Mouse (Mus musculus): ENCODE data around the gene Plin4. TPM values are rescaled to one million over a fixed set of nuclear protein-coding genes. Genes with fewer than 3 reads are reported as not detected.
"Not testable (repeated sequence)": the region's sequence is repeated elsewhere in the genome, so short reads cannot be mapped to it uniquely, and the experiment has no call there.

Gene Plin4
- polyA plus RNA-seq, 1 experiment from 2014 or later, result 0.10 TPM

- peaks cover 17% of the 10 kb centered on the region for H3K4me1 ChIP-seq
- no peak for ATAC-seq (ENCODE audit: insufficient number of reproducible peaks, insufficient read depth, low FRiP score, low TSS enrichment)
- 93% methylated on average over 5 of the region's 5 CpGs for WGBS
- H3K9me3 ChIP-seq, result no peaks in the 10 kb centered on the region
- H3K4me3 ChIP-seq, result no peak overlapping the region
- no peak overlapping the region for H3K27ac ChIP-seq
- H3K36me3 ChIP-seq, result peaks cover 50% of the 10 kb centered on the region
- no peak overlapping the region for H3K9ac ChIP-seq
- no peak overlapping the region for H3K4me2 ChIP-seq (replicated peaks)
- no peaks in the 10 kb centered on the region for H3K27me3 ChIP-seq
Measured at GRCm38 (mm10) chr17:56072243-56072642, 37.4 kb downstream of the Plin4 start.

DNA sequence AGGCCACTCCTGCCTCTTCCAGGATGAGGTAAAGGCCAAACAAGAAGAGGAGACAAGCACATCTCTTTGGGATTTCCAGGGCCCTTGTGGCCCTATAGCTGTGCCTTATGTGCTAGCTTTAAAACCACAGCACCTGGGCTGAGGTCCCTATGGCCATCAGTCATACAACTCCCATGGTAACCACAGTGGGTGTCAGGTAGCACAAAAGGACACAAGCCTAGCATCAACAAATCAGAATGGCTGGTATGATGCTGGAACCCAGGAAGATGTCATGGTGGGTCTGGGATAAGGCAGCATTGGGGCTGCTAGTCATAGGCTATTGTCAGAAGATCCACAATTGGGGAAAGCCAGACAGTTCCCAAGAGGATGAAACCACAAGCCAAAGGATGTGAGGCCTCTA, 38.5 kb downstream of the Plin4 start:
- H3K27me3 ChIP-seq, result no peaks in the 10 kb centered on the region
- H3K27ac ChIP-seq, result no peak overlapping the region
- peaks cover 17% of the 10 kb centered on the region for H3K4me1 ChIP-seq
- no peak overlapping the region for H3K9ac ChIP-seq
- no peak for ATAC-seq (ENCODE audit: insufficient number of reproducible peaks, insufficient read depth, low FRiP score, low TSS enrichment)
- no peak overlapping the region for H3K4me2 ChIP-seq (replicated peaks)
- no peaks in the 10 kb centered on the region for H3K9me3 ChIP-seq
- peaks cover 61% of the 10 kb centered on the region for H3K36me3 ChIP-seq
- no peak overlapping the region for H3K4me3 ChIP-seq

- Histone ChIP-seq H3K4me2 (replicated peaks) (no peak overlapping the region), H3K9me3 (no peaks in the 10 kb centered on the region), H3K27me3 (no peaks in the 10 kb centered on the region), H3K9ac (no peak overlapping the region), H3K4me1 (peaks cover 7% of the 10 kb centered on the region; the same call in 1 of the 2 replicates), H3K36me3 (peaks cover 81% of the 10 kb centered on the region), H3K4me3 (no peak overlapping the region), H3K27ac (no peak overlapping the region)
- ATAC-seq (ENCODE audit: insufficient number of reproducible peaks, insufficient read depth, low FRiP score, low TSS enrichment), result no peak
- WGBS, result 93% methylated on average over 14 of the region's 14 CpGs
Measured at GRCm38 (mm10) chr17:56069066-56069465, 40.5 kb downstream of the Plin4 start.

GRCm38 (mm10) chr17:56066451-56066850, 43.2 kb downstream of the Plin4 start:
- Histone ChIP-seq H3K4me2 (replicated peaks) (no peak overlapping the region), H3K27ac (no peak overlapping the region), H3K36me3 (peaks cover 99% of the 10 kb centered on the region), H3K9ac (no peak overlapping the region), H3K27me3 (no peaks in the 10 kb centered on the region), H3K9me3 (no peaks in the 10 kb centered on the region), H3K4me3 (no peak overlapping the region), H3K4me1 (no peaks in the 10 kb centered on the region)
- ATAC-seq (ENCODE audit: insufficient number of reproducible peaks, insufficient read depth, low FRiP score, low TSS enrichment), result no peak

DNA sequence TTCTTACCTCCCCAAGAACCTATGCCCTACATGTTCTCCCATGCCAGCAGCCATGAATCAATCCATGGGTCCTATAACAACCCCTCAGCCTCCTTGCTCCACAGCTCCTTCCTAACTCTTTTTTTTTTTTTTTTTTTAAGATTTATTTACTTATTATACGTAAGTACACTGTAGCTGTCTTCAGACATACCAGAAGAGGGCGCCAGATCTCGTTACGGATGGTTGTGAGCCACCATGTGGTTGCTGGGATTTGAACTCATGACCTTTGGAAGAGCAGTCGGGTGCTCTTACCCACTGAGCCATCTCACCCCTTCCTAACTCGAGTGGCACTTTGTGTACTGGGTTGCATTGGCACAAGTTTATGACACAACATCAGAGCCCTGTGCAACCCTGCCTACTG, 43.9 kb downstream of the Plin4 start:
- H3K9me3 ChIP-seq; H3K4me1 ChIP-seq; ATAC-seq (ENCODE audit: insufficient number of reproducible peaks, insufficient read depth, low FRiP score, low TSS enrichment); H3K4me2 ChIP-seq (replicated peaks); H3K27me3 ChIP-seq; H3K9ac ChIP-seq; H3K4me3 ChIP-seq; H3K27ac ChIP-seq: not testable (repeated sequence)
- WGBS, result 82% methylated on average over 6 of the region's 6 CpGs
- H3K36me3 ChIP-seq, result peaks cover 99% of the 10 kb centered on the region

- Histone ChIP-seq H3K36me3 (peaks cover 98% of the 10 kb centered on the region), H3K9me3 (no peaks in the 10 kb centered on the region), H3K4me1 (no peaks in the 10 kb centered on the region), H3K4me2 (replicated peaks) (no peak overlapping the region), H3K9ac (no peak overlapping the region), H3K27me3 (no peaks in the 10 kb centered on the region), H3K4me3 (no peak overlapping the region), H3K27ac (no peak overlapping the region)
- WGBS, result 93% methylated on average over 7 of the region's 7 CpGs
- no peak for ATAC-seq (ENCODE audit: insufficient number of reproducible peaks, insufficient read depth, low FRiP score, low TSS enrichment)
Measured at GRCm38 (mm10) chr17:56062081-56062480, 47.5 kb downstream of the Plin4 start.

DNA sequence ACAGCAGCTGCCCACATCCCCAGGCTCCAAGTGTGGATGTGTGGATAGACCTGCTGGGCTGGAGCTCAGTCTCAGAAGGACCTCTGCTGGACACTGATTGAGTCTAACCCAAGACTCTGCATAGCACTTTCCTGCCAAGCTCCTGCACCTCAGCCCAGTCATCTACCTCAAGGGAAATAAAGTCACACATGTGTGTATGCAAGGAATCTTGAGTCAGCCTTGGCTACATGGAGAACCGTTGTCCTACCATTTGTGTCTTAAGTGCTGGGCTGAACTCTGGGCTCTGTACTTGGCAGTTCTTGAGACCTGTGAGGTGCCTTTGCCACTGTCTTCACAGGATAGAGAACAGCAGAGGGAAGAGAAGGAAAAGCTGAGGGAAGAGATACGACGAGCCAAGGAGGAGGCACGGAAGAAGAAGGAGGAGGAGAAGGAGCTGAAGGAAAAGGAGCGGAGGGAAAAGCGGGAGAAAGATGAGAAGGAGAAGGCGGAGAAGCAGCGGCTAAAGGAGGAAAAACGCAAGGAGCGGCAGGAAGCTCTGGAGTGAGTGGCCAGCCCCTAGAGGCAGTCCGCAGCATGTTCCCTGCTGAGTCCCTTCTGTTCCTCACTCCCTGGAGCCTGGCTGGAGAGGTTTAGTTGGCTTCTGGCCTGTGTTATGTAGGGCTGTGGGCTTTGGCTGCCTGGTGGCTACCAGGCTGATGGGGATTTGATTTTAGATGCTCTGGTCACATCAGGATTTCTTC, 52.1 kb downstream of the Plin4 start:
- 75% methylated on average over 11 of the region's 11 CpGs for WGBS
- H3K9me3 ChIP-seq, result no peaks in the 10 kb centered on the region
- H3K4me1 ChIP-seq, result no peaks in the 10 kb centered on the region
- H3K27me3 ChIP-seq, result no peaks in the 10 kb centered on the region
- no peak for ATAC-seq (ENCODE audit: insufficient number of reproducible peaks, insufficient read depth, low FRiP score, low TSS enrichment)
- no peak overlapping the region for H3K4me3 ChIP-seq
- H3K36me3 ChIP-seq, result peaks cover 83% of the 10 kb centered on the region
- no peak overlapping the region for H3K4me2 ChIP-seq (replicated peaks)
- H3K27ac ChIP-seq, result no peak overlapping the region
- H3K9ac ChIP-seq, result no peak overlapping the region

- Histone ChIP-seq H3K9ac (peak overlapping the region; percentile 9; the same call in 1 of the 2 replicates), H3K9me3 (no peaks in the 10 kb centered on the region), H3K27me3 (no peaks in the 10 kb centered on the region), H3K4me2 (replicated peaks) (no peak overlapping the region), H3K27ac (no peak overlapping the region), H3K4me1 (no peaks in the 10 kb centered on the region), H3K36me3 (peaks cover 77% of the 10 kb centered on the region), H3K4me3 (no peak overlapping the region)
- 73% methylated on average over 4 of the region's 4 CpGs for WGBS
- ATAC-seq (ENCODE audit: insufficient number of reproducible peaks, insufficient read depth, low FRiP score, low TSS enrichment), result no peak
Measured at GRCm38 (mm10) chr17:56055945-56056678, 53.5 kb downstream of the Plin4 start.

DNA sequence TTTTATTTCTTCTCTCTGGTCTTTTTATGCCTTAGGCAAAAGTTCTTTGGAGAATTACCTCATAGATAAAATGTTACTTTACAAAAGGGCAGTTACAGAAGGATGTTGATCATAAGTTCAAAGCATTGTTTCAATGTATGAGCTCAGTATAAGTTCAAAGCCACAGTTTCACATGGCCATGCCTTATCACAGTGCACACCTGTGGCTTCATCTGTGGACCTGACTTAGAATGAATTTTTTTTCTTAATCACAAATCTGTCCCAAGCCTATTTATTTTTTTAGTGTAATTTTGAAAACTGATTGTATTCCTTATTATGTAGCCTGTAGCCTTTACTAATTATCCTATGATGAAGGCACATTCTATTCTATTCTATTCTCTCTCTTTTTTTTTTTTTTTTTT, 54.7 kb downstream of the Plin4 start:
- Histone ChIP-seq H3K4me1 (no peaks in the 10 kb centered on the region), H3K4me3 (no peak overlapping the region), H3K27me3 (no peaks in the 10 kb centered on the region), H3K27ac (no peak overlapping the region), H3K9ac (no peak overlapping the region), H3K4me2 (replicated peaks) (no peak overlapping the region), H3K9me3 (no peaks in the 10 kb centered on the region), H3K36me3 (peaks cover 77% of the 10 kb centered on the region)
- no peak for ATAC-seq (ENCODE audit: insufficient number of reproducible peaks, insufficient read depth, low FRiP score, low TSS enrichment)

DNA sequence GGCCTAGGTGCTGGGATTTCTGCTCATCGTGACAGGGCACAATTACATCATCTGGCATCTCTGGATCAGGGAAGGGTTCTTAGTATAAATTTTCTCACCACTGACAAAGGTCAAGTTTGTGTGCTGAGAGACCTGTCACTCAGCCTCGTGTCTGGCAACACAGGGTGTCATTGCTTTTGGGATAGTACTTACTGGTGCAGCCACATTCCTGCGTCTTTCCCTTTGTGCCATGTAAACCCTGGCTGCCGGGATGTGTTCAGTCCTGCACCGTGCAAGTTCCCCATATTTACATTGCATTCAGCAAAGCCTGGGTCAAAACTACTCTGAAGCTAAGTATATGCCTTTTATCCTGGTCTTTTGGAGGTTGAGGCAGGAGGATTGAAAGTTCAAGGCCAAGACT, 58.2 kb downstream of the Plin4 start:
- H3K9me3 ChIP-seq, result no peaks in the 10 kb centered on the region
- no peak overlapping the region for H3K9ac ChIP-seq
- H3K4me3 ChIP-seq, result no peak overlapping the region
- peaks cover 79% of the 10 kb centered on the region for H3K36me3 ChIP-seq
- no peak overlapping the region for H3K27ac ChIP-seq
- H3K4me1 ChIP-seq, result no peaks in the 10 kb centered on the region
- 0 out of 2 replicates have a peak, but pooled peaks have one; percentile 62 for ATAC-seq (ENCODE audit: insufficient number of reproducible peaks, insufficient read depth, low FRiP score, low TSS enrichment)
- no peaks in the 10 kb centered on the region for H3K27me3 ChIP-seq
- H3K4me2 ChIP-seq (replicated peaks), result no peak overlapping the region
- 86% methylated on average over 5 of the region's 5 CpGs for whole genome bisulfite sequencing

Measured in embryonic facial prominence, embryonic 12.5 days (tissue).